Mouse (Mus musculus): ENCODE results near the gene Slc16a7. TPM values are rescaled to one million over a fixed set of nuclear protein-coding genes. Genes with fewer than 3 reads are reported as not detected.

Gene Slc16a7
- polyA plus RNA-seq, 1 experiment from 2014 or later, result 42.6 TPM

DNA sequence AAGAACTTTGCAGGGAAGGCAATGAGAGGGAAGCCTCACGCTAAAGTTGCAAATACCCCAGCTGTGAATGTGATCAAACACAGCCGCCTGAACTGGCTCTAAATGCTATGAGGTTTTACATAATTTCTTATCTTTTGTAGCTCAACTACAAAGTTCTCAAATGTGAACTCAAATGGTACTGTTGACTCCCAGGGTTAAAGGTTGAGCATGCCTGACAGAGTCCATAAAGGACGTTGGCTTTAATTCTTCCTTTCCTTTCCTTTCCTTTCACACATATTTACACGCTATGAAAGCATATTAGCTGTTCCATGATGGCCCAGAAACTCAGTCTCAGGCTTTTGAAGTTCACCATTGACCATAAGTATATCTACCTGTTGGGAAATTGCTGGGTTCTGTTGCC lies 42.9 kb downstream of the Slc16a7 start:
- 89% methylated on average over 3 of the region's 4 CpGs for WGBS (ENCODE audit: missing documents)
- Histone ChIP-seq H3K27ac (no peak overlapping the region), H3K4me3 (ENCODE audit: inconsistent target) (no peak overlapping the region), H3K36me3 (ENCODE audit: inconsistent target) (no peaks in the 10 kb centered on the region), H3K79me2 (ENCODE audit: inconsistent target) (no peaks in the 10 kb centered on the region)

DNA sequence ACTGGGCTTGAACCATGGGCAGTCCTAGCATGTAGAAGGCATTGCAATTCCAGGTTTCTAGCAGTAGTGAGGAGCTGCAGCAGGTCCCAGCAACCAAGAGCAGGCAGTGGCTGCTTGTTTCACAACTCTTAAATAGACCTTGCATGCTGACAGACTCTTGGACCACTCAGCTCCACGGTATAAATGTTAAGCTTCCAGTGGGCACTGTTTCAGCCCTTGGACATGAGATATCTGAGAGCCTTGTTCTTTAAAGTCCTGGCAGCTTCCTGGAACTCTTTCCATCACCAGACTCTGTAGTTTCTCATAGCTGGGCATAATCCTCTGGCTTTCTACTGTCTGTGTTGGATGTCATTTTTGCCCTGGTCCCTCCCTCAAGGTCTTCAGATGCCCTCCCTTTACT lies 43.7 kb downstream of the Slc16a7 start:
- Histone ChIP-seq H3K79me2 (ENCODE audit: inconsistent target) (no peaks in the 10 kb centered on the region), H3K36me3 (ENCODE audit: inconsistent target) (no peaks in the 10 kb centered on the region), H3K27ac (no peak overlapping the region), H3K4me3 (ENCODE audit: inconsistent target) (no peak overlapping the region)
- WGBS (ENCODE audit: missing documents), result 100% methylated on average over 1 of the region's 1 CpGs

- Histone ChIP-seq H3K4me3 (ENCODE audit: inconsistent target) (no peak overlapping the region), H3K79me2 (ENCODE audit: inconsistent target) (no peaks in the 10 kb centered on the region), H3K27ac (no peak overlapping the region), H3K36me3 (ENCODE audit: inconsistent target) (0 out of 2 replicates have a peak, but pooled peaks cover 4% of the 10 kb centered on the region)
- 97% methylated on average over 7 of the region's 7 CpGs for WGBS (ENCODE audit: missing documents)
These were observed 47.1 kb downstream of the Slc16a7 start for GRCm38 (mm10) chr10:125342204-125342603.

DNA sequence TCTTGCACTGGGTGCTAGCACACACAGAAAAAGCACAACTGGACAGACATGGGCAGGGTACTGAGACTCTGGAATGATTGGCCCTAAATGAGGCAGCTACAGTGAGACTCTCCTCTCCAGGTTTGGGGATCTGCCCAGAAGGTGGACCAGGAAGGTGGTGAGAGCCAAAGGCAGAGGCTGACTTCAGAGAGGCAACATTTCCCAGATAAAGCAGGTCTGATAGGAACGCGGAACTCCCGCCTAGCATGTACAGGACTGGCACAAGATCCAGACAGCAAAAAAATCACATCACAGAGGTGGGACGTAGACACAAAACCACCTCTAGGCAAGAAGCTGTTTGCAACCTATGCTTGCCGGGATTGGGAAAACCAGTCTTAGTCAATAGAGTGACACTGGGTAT lies 55.5 kb downstream of the Slc16a7 start:
- H3K36me3 ChIP-seq (ENCODE audit: inconsistent target), result 0 out of 2 replicates have a peak, but pooled peaks cover 5% of the 10 kb centered on the region
- H3K27ac ChIP-seq, result no peak overlapping the region
- H3K79me2 ChIP-seq (ENCODE audit: inconsistent target), result no peaks in the 10 kb centered on the region
- no peak overlapping the region for H3K4me3 ChIP-seq (ENCODE audit: inconsistent target)
- 93% methylated on average over 5 of the region's 5 CpGs for WGBS (ENCODE audit: missing documents)

DNA sequence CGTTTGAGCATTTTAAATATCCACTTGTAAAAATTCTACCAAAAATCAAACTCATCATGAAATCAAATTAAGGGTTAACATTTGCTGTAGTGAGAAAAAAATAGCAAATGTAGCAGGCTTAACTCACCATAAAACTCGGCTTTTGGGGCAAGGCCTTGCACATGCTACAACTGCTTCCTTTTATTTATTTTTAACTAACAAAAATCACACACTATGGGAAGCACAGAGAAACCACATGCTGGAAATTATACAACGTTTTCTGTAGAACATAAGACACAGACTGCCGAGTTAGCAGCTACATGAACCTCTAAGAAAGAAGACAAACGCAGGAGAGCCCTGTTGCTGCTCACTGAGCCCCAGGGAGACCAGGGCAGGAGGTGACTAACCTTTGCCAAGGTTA lies 57.9 kb downstream of the Slc16a7 start:
- Histone ChIP-seq H3K36me3 (ENCODE audit: inconsistent target) (no peaks in the 10 kb centered on the region), H3K79me2 (ENCODE audit: inconsistent target) (no peaks in the 10 kb centered on the region), H3K4me3 (ENCODE audit: inconsistent target) (no peak overlapping the region), H3K27ac (peak overlapping the region; percentile 85)
- 13% methylated on average over 5 of the region's 5 CpGs for WGBS (ENCODE audit: missing documents)

DNA sequence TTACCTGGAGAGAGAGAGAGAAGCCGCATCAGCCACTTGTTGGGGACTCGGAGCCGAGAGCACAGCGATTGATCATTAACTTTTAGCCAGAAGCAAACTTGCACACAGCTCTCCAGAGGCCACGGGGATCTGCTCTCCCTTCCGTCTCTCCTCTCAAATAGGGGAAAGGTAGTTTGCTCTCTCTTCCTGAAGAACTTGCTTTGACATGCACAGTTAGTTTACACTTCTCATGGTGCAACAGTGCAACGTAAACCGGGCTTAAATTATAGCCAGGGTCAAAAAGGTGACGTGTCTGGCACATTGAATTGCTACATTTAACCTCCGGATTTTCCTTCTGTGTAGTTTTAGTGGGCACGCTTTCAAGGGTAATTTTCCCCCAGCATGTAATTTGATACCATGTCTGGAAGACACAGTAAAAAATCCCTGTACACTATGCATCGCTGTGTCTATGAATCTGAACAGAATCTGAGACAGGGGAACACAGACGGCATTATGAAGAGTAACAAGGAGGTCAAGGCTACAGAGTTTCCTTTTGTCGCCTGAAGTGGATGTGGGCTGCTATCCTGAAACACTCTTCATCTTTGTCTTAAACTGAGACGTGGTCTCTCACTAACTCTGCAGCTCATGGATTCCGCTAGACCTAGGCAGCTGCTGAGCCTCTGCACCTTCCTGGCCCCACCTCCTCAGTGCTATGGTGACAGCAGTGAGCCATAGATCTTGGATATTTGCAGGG lies 60.8 kb downstream of the Slc16a7 start:
- Histone ChIP-seq H3K79me2 (ENCODE audit: inconsistent target) (no peaks in the 10 kb centered on the region), H3K4me3 (ENCODE audit: inconsistent target) (no peak overlapping the region), H3K27ac (no peak overlapping the region), H3K36me3 (ENCODE audit: inconsistent target) (no peaks in the 10 kb centered on the region)
- 90% methylated on average over 16 of the region's 16 CpGs for WGBS (ENCODE audit: missing documents)

GRCm38 (mm10) chr10:125324871-125325565 lies 64.2 kb downstream of the Slc16a7 start:
- H3K4me3 ChIP-seq (ENCODE audit: inconsistent target), result no peak overlapping the region
- H3K79me2 ChIP-seq (ENCODE audit: inconsistent target), result no peaks in the 10 kb centered on the region
- no peaks in the 10 kb centered on the region for H3K36me3 ChIP-seq (ENCODE audit: inconsistent target)
- 76% methylated on average over 7 of the region's 7 CpGs for WGBS (ENCODE audit: missing documents)
- H3K27ac ChIP-seq, result peak overlapping the region; percentile 53

DNA sequence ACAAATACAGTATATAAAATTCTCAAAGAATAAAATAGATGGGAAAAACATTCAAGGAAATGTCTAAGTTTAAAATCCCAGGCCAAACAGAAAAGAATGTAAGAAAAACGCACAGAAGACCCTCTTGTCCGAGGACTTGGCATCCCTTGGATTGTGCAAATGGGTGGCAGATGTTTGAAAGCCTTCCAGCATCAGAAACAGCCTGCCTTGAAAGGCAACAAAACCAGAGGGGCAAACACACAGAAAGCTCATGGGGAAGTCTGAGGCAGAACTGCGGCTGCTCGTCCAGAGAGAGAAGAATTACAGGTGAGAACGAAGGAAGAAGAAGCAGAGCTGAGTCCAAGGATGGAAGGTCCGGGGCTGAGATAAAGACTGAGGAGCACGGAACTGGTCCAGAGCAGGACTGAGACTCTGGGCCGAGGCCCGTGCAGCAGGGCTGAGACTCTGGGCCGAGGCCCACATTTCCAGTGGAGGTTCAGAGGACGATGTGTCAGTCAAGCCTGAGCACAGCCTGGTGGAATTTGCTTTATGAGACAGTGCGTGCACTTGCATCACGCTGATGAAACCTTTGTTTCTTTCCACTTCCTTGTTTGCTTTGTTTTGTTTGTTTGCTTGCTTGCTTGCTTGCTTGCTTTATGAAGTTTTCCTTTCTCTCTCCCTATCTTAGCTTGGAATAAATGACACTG lies 65.0 kb downstream of the Slc16a7 start:
- Histone ChIP-seq H3K27ac (peak overlapping the region; percentile 53), H3K36me3 (ENCODE audit: inconsistent target) (no peaks in the 10 kb centered on the region), H3K4me3 (ENCODE audit: inconsistent target) (no peak overlapping the region), H3K79me2 (ENCODE audit: inconsistent target) (no peaks in the 10 kb centered on the region; the same call in 1 of the 2 replicates)
- 85% methylated on average over 13 of the region's 13 CpGs for WGBS (ENCODE audit: missing documents)

- no peaks in the 10 kb centered on the region for H3K36me3 ChIP-seq (ENCODE audit: inconsistent target)
- 46% methylated on average over 11 of the region's 11 CpGs for WGBS (ENCODE audit: missing documents)
- no peaks in the 10 kb centered on the region; the same call in 1 of the 2 replicates for H3K79me2 ChIP-seq (ENCODE audit: inconsistent target)
- peak overlapping the region; percentile 84 for H3K27ac ChIP-seq
- no peak overlapping the region for H3K4me3 ChIP-seq (ENCODE audit: inconsistent target)
These were observed 67.5 kb downstream of the Slc16a7 start for GRCm38 (mm10) chr10:125321446-125322428.

DNA sequence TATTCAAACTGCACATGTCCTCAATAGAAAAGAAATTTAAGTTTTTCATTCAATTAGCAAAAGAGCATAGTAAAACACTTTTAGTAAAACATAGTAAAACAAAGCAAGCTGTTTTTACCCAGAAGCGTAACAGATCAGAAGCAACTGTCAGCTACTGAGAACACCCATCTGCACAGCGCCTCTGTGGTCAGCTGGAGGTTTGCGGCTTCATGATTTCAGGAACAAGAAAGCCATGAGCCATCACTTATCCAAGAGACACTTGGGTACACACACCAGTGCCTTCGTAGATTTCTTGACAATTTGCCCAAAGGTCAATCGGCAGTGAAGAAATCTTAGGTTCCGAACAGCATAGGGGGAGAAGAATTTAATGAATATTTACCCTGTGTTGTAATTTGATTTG lies 71.9 kb downstream of the Slc16a7 start:
- Histone ChIP-seq H3K27ac (peak overlapping the region; percentile 66), H3K36me3 (ENCODE audit: inconsistent target) (no peaks in the 10 kb centered on the region), H3K4me3 (ENCODE audit: inconsistent target) (no peak overlapping the region), H3K79me2 (ENCODE audit: inconsistent target) (no peaks in the 10 kb centered on the region; the same call in 1 of the 2 replicates)
- WGBS (ENCODE audit: missing documents), result 5% methylated on average over 6 of the region's 6 CpGs

GRCm38 (mm10) chr10:125310855-125311254 lies 78.4 kb downstream of the Slc16a7 start:
- Histone ChIP-seq H3K27ac (no peak overlapping the region), H3K4me3 (ENCODE audit: inconsistent target) (no peak overlapping the region), H3K36me3 (ENCODE audit: inconsistent target) (no peaks in the 10 kb centered on the region), H3K79me2 (ENCODE audit: inconsistent target) (no peaks in the 10 kb centered on the region)
- WGBS (ENCODE audit: missing documents), result 97% methylated on average over 2 of the region's 2 CpGs

DNA sequence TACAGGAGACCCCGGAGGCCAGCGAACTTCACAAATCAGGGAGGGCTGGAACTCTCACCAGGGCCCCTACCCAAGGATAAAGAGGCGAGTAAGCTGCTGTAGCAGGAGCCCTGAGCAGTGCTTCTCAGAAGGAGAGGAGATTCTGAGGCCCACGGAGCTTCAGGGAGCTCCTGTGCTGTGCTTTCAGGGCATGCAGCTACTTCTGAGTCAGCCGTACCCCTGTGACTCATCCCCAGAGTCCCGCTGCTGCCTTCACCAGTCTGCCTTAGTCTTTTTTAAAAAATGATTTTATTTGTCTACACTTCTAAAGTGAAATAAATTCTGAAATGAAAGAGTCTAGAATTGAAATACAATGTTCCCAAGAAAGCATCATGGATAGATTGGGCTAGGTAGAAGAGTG lies 91.2 kb downstream of the Slc16a7 start:
- Histone ChIP-seq H3K79me2 (ENCODE audit: inconsistent target) (no peaks in the 10 kb centered on the region), H3K36me3 (ENCODE audit: inconsistent target) (0 out of 2 replicates have a peak, but pooled peaks cover 7% of the 10 kb centered on the region), H3K27ac (no peak overlapping the region), H3K4me3 (ENCODE audit: inconsistent target) (no peak overlapping the region)
- 92% methylated on average over 6 of the region's 6 CpGs for WGBS (ENCODE audit: missing documents)

GRCm38 (mm10) chr10:125290320-125290719 lies 98.9 kb downstream of the Slc16a7 start:
- Histone ChIP-seq H3K79me2 (ENCODE audit: inconsistent target) (no peaks in the 10 kb centered on the region), H3K4me3 (ENCODE audit: inconsistent target) (no peak overlapping the region), H3K27ac (no peak overlapping the region), H3K36me3 (ENCODE audit: inconsistent target) (no peaks in the 10 kb centered on the region)
- 56% methylated on average over 9 of the region's 9 CpGs for WGBS (ENCODE audit: missing documents)

DNA sequence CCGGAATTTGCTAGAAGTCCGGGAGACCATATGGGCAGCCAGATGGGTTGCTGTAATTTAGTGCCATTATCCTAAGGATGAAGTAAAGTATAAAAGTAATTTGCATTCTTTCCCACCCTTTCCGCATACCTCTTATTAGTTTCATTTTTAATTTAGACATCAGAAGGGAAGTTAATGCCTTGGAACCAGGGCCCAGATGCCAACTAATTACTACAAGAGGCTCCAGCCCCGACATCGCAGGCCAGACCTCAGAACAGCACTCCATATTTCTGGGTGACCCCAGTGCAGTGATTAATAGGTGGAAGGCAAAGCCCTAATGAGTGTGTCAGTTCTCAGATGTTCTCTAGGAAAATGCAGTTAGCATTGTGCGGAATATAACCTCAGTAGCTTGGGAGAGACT lies 100.7 kb downstream of the Slc16a7 start:
- Histone ChIP-seq H3K36me3 (ENCODE audit: inconsistent target) (no peaks in the 10 kb centered on the region), H3K27ac (no peak overlapping the region), H3K79me2 (ENCODE audit: inconsistent target) (no peaks in the 10 kb centered on the region), H3K4me3 (ENCODE audit: inconsistent target) (no peak overlapping the region)
- 98% methylated on average over 6 of the region's 6 CpGs for WGBS (ENCODE audit: missing documents)

Measured in macrophage (primary cell).